8 mouse cellular contexts compared by ENCODE assay signal in the genomic region with DNA sequence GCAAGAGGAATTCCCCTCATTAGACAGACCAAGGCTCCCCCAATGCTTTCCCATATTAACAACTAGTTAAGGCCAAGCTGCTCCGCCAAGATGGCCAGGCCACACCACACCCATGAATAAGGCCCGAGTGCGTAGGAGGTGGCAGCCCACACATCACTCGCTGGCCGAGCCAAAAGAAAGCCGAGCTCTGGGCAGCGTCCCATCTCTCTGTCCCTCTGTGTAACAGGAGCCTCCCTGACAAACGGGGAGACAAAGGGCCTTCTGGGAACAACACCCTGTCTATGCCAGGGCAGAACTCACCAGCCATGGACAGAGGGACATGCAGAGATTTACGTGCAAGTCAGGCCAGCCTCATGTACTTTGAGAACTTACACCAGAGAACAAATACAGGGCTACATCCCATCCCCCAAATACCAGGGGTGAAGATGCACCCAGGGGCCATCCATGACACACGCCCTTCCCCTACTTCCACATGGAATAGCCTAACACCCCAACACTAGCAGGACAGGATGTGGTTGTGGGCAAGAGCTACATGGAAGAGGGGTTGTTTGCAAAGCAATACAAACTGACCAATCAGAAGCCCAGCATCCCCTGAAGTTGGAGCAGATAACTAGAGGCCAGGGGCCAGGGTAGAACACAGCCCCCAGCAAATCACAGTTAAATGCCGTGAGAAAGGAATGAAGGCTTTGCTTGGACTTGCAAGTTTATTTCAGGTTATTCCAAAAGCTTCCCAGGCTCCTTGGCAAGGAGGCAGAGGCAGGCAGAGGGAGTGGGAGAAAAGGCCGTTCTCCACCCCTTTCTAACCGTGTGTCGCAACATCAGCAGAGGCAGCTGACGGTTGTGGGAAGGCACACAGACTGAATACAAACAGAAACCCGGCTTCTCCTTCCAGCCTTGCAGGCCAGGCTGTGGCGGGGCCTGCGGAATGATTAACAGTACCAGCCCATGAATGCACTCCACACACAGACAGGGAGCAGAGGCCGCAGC. TPM values are rescaled to one million over a fixed set of nuclear protein-coding genes. Genes with fewer than 3 reads are reported as not detected.
DNase-seq lines count a peak whose midpoint lies in the region; ATAC-seq and TF ChIP-seq lines count a peak whose summit lies in the region.

No protein-coding gene starts in this region.

- no peak for ATAC-seq in midbrain, embryonic 11.5 days (ENCODE audit: low FRiP score)
- ATAC-seq in kidney, embryonic 16.5 days (ENCODE audit: low FRiP score, low TSS enrichment) = peak; percentile 47
- peak; percentile 67; the same call in 1 of the 2 replicates for ATAC-seq in lung, embryonic 15.5 days (ENCODE audit: borderline replicate concordance, extremely low read depth, low FRiP score, low TSS enrichment)

- DNase-seq in midbrain, embryonic 10.5 days (ENCODE audit: low spot score) = no peak
- no peak for DNase-seq in midbrain, embryonic 11.5 days (ENCODE audit: low spot score, missing footprints)
- DNase-seq in cerebellum, postnatal 25 days = peak; percentile 79 to 85
- DNase-seq in heart, adult 9 months (ENCODE audit: low spot score in 2 of 2) = peak; percentile 55 to 61
- DNase-seq in thymus, postnatal 4 days = no peak

- H3K9ac ChIP-seq in midbrain, embryonic 11.5 days (ENCODE audit: low read length) = no peak overlapping the region
- no peak overlapping the region for H3K9ac ChIP-seq in kidney, embryonic 16.5 days (replicated peaks; ENCODE audit: low read length)
- H3K9ac ChIP-seq in lung, embryonic 15.5 days = no peak overlapping the region

- no peaks in the 10 kb centered on the region for H3K9me3 ChIP-seq in midbrain, embryonic 10.5 days (replicated peaks)
- no peaks in the 10 kb centered on the region for H3K9me3 ChIP-seq in midbrain, embryonic 11.5 days (ENCODE audit: control insufficient read depth, low read length)
- H3K9me3 ChIP-seq in kidney, embryonic 16.5 days (ENCODE audit: low read length) = no peaks in the 10 kb centered on the region
- no peaks in the 10 kb centered on the region for H3K9me3 ChIP-seq in lung, embryonic 15.5 days

- H3K27ac ChIP-seq in midbrain, embryonic 10.5 days (replicated peaks) = peak overlapping the region; percentile 19; the same call in 1 of the 2 replicates
- no peak overlapping the region for H3K27ac ChIP-seq in midbrain, embryonic 11.5 days (ENCODE audit: low read depth, low read length)
- H3K27ac ChIP-seq in kidney, embryonic 16.5 days (ENCODE audit: low read length) = peak overlapping the region; percentile 67; the same call in 1 of the 2 replicates
- H3K27ac ChIP-seq in lung, embryonic 15.5 days = peak overlapping the region; percentile 80
- peak overlapping the region; percentile 37 for H3K27ac ChIP-seq in small intestine, adult 2 months (ENCODE audit: insufficient read depth, low read depth, low read length)

- H3K4me2 ChIP-seq in midbrain, embryonic 11.5 days = no peak overlapping the region
- no peak overlapping the region for H3K4me2 ChIP-seq in kidney, embryonic 16.5 days (replicated peaks; ENCODE audit: low read depth, low read length)
- no peak overlapping the region; the same call in 1 of the 2 replicates for H3K4me2 ChIP-seq in lung, embryonic 15.5 days

- 79% methylated on average over 19 of the region's 19 CpGs for WGBS in midbrain, embryonic 10.5 days
- 74% methylated on average over 19 of the region's 19 CpGs for WGBS in midbrain, embryonic 11.5 days
- 30% methylated on average over 19 of the region's 19 CpGs for WGBS in kidney, embryonic 16.5 days
- 43% methylated on average over 19 of the region's 19 CpGs for WGBS in lung, embryonic 15.5 days
- WGBS in small intestine, adult 2 months = 54% methylated on average over 19 of the region's 19 CpGs

- H3K36me3 ChIP-seq in midbrain, embryonic 10.5 days = no peaks in the 10 kb centered on the region
- H3K36me3 ChIP-seq in midbrain, embryonic 11.5 days (ENCODE audit: control insufficient read depth, insufficient read depth, low read length) = no peaks in the 10 kb centered on the region
- no peaks in the 10 kb centered on the region for H3K36me3 ChIP-seq in kidney, embryonic 16.5 days (ENCODE audit: insufficient read depth, low read length)
- H3K36me3 ChIP-seq in lung, embryonic 15.5 days = no peaks in the 10 kb centered on the region
- H3K36me3 ChIP-seq in small intestine, adult 2 months (ENCODE audit: control insufficient read depth, insufficient read depth, low read length) = no peaks in the 10 kb centered on the region

- H3K27me3 ChIP-seq in midbrain, embryonic 10.5 days (ENCODE audit: low read depth, poor library complexity, severe bottlenecking) = no peaks in the 10 kb centered on the region
- no peaks in the 10 kb centered on the region for H3K27me3 ChIP-seq in midbrain, embryonic 11.5 days (ENCODE audit: control insufficient read depth, insufficient read depth, low read length)
- H3K27me3 ChIP-seq in kidney, embryonic 16.5 days (ENCODE audit: insufficient read depth, low read length) = no peaks in the 10 kb centered on the region
- H3K27me3 ChIP-seq in lung, embryonic 15.5 days = no peaks in the 10 kb centered on the region
- H3K27me3 ChIP-seq in small intestine, adult 2 months (ENCODE audit: control insufficient read depth, insufficient read depth, low read length) = no peaks in the 10 kb centered on the region

- no peak for TF ChIP-seq CTCF in small intestine, adult 2 months (IDR thresholded peaks at IDR 0.05; ENCODE audit: extremely low read depth, insufficient read length, insufficient replicate concordance, low read depth, low read length)

- no peak overlapping the region for H3K4me3 ChIP-seq in midbrain, embryonic 10.5 days
- no peak overlapping the region for H3K4me3 ChIP-seq in midbrain, embryonic 11.5 days (ENCODE audit: low read depth, low read length)
- H3K4me3 ChIP-seq in kidney, embryonic 16.5 days (ENCODE audit: low read length) = no peak overlapping the region
- no peak overlapping the region for H3K4me3 ChIP-seq in lung, embryonic 15.5 days
- H3K4me3 ChIP-seq in small intestine, adult 2 months (ENCODE audit: low read depth, low read length) = no peak overlapping the region

- H3K4me1 ChIP-seq in midbrain, embryonic 10.5 days = peaks cover 13% of the 10 kb centered on the region
- H3K4me1 ChIP-seq in midbrain, embryonic 11.5 days (ENCODE audit: control insufficient read depth, insufficient read depth, low read length) = no peaks in the 10 kb centered on the region
- peaks cover 11% of the 10 kb centered on the region for H3K4me1 ChIP-seq in kidney, embryonic 16.5 days (ENCODE audit: insufficient read depth, low read length)
- peaks cover 48% of the 10 kb centered on the region for H3K4me1 ChIP-seq in lung, embryonic 15.5 days
- no peaks in the 10 kb centered on the region for H3K4me1 ChIP-seq in small intestine, adult 2 months (ENCODE audit: control insufficient read depth, insufficient read depth, insufficient read length, low read length)

- TF ChIP-seq POLR2A in small intestine, adult 2 months (IDR thresholded peaks at IDR 0.05; ENCODE audit: low read depth, low read length) = no peak

RNA-seq across cellular contexts. Expression of a gene that starts 30.8 kb away (rescaled TPM):
- 3.6 and 4.5 TPM in 2 replicates for polyA plus RNA-seq in midbrain, embryonic 10.5 days (2016; fragmentation: Nextera tagmentation; extraction: Ambion mirVana)
- 3.0 and 3.5 TPM in 2 replicates for polyA plus RNA-seq in midbrain, embryonic 11.5 days (2014; fragmentation: Nextera tagmentation; extraction: Ambion mirVana)
- polyA plus RNA-seq in kidney, embryonic 16.5 days (2015; fragmentation: Nextera tagmentation; extraction: Ambion mirVana) = 22.0 and 22.3 TPM in 2 replicates
- polyA plus RNA-seq in lung, embryonic 15.5 days (2015; fragmentation: Nextera tagmentation; extraction: Ambion mirVana) = 28.4 and 29.7 TPM in 2 replicates
- 2.3 and 2.6 TPM in 2 replicates for polyA plus RNA-seq in small intestine, adult 2 months (2012; rRNA removed)

Comparison
In these comparisons a context has a peak if more than half of its experiments do, and no peak if none do; other contexts are left out.
1. DNase-seq: peak in cerebellum, postnatal 25 days (2 of 2) and heart, adult 9 months (2 of 2); none in midbrain, embryonic 10.5 days (single experiment), midbrain, embryonic 11.5 days (single experiment) and thymus, postnatal 4 days (single experiment).